Mouse (Mus musculus): ENCODE data around the gene Mup6.
"Not testable (repeated sequence)": the region's sequence is repeated elsewhere in the genome, so short reads cannot be mapped to it uniquely, and the experiment has no call there.

- not testable (repeated sequence) for TF ChIP-seq CTCF (IDR thresholded peaks at IDR 0.05; ENCODE audit: borderline replicate concordance, extremely low read depth, insufficient read depth, insufficient read length); POLR2A (IDR thresholded peaks at IDR 0.05; ENCODE audit: borderline replicate concordance, extremely low read depth, insufficient read depth, insufficient read length, poor library complexity, severe bottlenecking)
Measured at GRCm38 (mm10) chr4:60020141-60020540, 56.0 kb downstream of the Mup6 start.
